Mouse (Mus musculus) spleen, postnatal 14 days (tissue): Measurements from ENCODE around the gene Slc4a1.

Source experiments
- DNase-seq, 2 experiments: peaks; one replicate each; pipeline ENCODE4 v3.0.0; 2021 to 2022; ENCODE audit warnings: low spot score in 2 of 2

Gene Slc4a1

DNA sequence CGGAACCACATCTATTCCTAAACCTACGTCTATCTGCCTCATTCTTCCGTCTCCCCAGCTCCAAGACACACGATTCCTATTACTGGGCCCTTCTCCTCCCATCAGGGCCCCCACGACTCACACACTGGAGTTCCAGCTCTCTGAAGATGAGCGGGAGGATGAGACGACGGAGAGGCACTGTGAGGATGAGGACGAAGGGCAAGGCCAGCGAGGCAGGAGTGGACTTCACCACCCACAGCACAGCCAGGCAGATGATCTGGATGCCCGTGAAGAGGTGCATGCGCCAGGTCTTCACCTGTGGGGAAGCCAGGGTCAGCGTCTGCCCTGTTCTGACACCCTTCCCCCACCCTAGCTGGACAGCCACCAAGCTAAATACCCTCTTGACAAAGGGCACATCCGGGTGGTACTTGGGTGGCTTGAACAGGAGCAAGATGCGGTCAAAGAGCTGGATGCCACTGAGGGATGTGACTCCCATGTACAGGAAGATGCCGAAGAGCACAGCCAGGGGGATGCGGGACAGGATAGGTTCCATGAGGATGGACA lies 15.0 kb downstream of the Slc4a1 start:
- DNase-seq = no peak

DNA sequence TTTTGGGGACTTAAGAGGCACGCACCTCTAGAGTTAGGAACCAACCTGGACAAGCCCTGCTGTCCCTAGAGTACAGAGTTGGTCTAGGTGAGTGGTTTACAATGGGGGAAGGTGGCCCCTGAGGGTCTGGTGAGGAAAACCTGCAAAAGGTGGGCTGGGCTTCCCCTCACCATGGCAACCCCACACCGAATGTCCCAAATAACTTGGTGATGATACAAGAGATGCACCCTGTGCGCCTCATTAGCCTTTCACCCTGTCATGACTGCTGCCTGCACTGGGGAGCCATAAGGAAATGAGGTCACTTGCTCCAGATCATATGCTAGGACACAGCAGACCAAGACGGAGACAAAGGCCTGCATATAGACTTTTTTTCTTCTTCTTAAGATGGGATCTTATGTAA lies 15.6 kb downstream of the Slc4a1 start:
- no peak for DNase-seq

DNA sequence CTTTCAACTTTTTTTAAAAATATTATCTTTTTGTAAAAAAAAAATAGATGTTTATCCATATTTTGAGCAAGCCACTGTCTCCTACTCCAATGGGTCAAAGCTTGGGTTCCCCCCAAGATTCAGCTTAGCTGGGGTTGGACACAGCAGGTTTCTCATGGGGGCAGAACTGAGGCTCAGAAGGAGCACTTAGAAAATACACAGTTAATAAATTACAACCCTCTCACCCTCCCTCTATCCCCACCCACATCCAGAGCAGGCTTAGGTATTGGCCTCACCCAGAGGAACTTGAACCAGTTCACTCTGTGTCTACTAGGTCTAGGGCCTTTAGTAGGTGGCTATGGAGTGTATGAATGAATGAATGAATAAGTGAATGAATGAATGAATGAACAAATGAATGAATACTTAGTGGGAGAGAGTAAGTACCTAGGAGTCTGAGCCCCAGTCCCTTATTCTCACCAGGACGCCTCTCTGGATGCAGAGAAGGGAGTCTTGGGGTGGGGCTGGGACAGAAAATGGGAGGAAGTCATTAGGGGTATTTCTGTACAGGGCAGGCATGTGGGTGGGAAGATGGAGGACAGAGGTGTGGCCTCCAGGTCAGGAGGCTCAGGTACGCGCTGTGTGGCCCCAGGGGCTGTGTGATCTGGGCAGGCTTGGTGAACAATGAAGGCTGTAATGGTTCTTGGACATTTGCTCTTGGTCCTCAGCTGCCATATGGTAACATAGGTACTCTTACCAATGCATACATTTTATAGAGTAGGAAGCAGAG lies 16.6 kb downstream of the Slc4a1 start:
- DNase-seq = no peak

DNA sequence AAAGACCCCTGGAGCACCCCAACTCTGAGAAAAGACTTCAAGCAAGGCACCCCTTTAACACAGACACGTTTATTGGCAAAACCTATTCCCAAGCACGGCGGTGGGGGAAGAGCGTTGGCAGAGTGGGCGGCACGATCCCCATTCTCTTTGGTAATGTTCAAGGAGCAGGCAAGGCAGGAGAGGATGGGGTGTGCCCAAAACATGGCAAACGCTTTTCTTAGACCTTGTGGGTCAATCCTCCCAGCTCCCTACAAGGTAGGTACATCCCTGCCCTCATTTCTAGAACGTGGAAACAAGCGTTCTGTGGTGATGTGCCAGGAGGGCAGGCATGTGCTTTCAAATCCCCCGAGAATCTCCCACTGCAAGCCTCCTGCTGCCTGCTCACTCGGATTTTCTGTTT lies 17.2 kb downstream of the Slc4a1 start:
- no peak for DNase-seq

DNA sequence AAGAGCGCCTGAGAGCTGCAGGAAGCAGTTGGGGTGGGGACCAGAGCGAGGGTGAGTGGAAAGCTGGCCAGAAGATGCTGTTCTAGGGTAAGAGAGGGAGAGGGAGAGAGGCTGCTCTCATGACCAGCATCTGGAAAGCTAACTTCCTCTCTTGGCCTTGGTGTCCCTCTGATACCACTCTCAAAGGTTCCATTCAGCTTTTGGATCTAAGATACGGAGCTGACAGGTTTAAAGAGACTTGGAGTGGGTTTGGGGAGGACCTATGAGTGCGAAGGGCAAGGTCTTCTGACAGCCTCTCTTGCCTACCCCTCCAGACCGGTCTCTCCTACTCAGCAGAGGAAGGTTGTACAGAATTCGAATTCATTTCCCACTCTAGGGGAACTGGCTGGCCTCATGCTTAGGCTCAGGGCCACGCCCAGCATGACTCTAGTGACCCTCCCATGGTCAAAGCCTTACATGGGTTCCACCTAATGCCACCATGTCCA lies 17.9 kb downstream of the Slc4a1 start:
- DNase-seq = no peak

DNA sequence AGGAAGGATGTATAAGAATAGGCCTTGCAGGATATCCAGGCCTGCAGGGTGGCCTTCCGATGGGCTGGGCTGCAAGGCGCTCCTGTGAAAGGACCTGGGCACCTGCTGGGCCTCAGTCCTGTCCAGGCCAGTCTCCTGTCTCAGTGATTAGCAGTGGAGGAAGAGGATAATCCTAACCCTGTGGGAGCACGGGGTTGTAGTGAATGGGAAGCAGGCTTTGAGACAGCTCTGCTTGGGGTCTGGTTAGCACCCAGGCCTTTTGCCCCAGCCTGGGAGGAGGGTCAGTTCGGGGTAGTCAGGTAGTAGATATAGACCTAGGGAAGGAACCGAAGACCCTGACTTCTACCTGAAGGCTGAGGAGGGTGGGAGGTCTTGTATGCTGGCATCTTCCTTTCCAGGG lies 18.3 kb downstream of the Slc4a1 start:
- DNase-seq = no peak

DNA sequence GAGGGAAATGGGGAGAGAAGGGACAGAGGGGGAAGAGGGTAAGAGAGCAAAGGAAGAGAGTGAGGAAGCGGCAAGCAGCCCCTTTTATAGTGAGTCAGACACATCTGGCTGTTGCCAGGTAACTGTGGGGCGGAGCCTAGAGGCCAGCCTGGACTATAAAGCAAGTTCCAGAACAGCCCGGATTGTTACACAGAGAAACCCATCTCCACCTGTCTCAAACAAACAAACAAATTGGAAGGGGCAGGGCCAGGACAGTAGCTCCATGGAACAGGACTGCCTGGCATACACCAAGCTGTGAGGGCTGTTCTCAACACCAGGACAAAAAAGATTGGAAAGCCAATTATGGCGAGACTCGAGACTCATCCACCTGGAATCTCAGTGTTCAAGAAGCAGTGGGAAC lies 19.1 kb downstream of the Slc4a1 start:
- no peak for DNase-seq

DNA sequence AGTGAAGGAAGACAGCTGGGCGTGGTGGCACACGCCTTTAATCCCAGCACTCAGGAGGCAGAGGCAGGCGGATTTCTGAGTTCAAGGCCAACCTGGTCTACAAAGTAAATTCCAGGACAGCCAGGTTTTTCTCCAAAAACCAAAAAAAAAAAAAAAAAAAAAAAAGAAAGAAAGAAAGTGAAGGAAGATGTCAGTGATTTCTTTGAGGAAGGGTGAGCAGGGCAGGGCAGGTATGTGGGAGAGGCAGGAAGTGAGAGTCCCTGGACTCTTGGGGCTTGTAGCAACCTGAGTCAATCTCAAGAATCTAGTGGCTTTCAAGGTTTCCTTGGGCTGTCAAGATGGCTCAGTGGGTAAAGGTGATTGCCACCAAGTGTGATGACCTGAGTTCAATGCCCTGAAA lies 21.5 kb downstream of the Slc4a1 start:
- no peak for DNase-seq

DNA sequence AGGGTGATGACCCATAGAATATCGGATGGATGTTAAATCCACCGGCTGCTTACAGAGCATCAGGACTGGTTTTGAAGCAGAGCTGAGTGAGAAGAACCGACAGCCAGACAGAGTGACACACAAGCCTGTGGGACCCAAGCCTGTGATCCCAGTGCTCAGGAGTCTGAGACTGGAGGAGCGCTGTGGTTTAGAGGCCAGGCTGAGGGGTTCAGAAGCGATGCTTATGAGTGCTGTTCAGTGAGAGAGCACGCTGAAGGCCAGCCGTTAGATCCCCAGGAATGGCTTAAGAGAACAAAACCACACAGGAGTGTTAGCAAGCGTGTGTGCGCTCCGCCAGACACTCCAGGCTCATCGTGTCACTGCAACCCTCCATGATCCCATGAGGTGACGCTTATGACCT lies 23.3 kb downstream of the Slc4a1 start:
- DNase-seq = no peak

DNA sequence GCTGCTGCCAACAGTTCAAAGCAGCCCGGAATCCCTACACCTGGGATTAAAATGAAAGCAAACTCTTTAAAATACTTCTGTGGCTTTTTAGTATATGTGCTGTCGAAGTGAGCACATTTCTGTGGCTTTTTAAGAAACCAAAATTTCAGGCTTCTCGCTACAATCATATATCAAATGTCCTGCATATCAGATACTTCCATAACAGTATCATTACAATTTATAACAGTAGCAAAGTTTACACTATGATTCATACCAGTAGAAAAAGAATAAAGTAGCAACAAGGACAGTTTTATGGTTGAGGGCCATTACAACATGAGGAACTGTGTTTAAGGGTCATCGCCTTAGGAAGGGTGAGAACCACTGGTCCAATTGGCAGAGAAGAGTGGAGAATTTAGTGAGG lies 24.9 kb downstream of the Slc4a1 start:
- DNase-seq = no peak

DNA sequence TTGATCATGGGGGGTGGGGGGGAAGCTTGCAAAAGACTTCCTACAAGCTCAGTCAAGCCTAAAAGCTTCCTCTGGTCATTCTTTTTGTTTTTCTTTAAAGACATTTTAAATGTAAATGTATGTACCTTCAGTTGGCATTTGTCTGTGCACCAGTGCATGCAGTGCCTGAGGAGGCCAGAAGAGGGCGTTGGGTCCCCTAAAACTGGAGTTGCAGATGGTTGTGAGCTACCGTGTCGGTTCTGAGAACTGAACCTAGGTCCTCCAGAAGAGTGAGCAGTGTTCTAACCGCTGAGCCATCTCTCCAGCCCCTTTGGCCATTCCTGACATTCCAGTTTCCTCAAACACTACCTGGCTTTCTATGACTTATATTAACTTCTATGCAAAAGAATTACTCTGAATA lies 26.4 kb downstream of the Slc4a1 start:
- no peak for DNase-seq

DNA sequence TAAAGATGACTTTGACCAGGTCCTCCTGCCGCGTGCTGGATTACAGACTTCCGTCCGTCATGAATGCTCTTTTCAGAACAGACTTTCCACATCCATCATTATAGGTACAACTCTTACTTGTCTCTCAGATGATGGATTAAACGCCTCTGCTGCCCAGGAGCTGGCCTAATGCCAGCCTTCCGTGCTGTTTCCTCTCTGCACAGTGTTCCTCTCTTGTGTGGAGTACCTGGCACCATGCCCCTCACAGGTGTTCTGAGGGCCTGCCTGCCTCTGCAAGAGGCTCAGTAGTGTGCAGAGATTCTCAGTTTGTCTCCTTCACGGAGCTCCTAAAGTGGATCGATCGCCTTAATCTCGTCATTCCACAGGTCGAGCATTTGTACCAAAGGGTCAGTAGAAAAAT lies 26.8 kb downstream of the Slc4a1 start:
- no peak for DNase-seq

DNA sequence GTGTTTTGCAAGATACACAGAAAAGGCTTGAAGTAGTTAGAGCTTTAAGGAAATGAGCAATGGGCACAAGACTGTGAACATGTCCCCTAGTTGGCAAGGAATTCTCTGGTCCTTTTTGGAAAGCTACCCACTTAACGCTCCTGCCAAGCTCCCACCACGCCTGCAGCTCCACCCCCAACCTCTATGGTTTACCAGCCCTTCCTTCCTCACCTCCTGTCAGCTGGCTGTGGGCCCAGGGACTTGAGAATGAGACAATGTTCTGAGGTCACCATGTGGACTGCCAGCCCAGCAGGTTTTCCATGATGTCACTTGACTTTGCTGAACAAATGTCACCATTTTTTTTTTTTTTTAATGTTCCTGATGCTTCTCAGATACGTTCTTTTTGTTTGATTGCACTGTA lies 27.4 kb downstream of the Slc4a1 start:
- no peak for DNase-seq

DNA sequence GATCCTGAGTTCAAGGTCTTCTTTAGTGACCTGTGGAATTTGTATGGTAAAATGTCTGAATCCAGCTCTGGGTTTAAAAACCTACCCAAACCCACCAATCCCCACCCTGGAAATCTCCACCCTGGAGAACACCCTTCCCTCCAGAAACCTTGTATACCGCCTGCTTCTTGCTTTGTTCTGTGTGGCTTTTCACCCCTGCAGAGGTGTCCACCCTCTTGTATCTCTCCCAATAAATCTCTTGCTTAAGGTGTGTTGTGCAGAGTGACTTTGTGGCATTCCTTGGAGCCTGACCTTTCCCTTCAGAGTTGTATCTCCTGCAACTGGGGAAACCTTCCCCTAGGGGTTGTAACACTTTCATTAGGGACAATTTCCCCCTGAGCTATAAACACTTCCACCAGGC lies 28.1 kb downstream of the Slc4a1 start:
- no peak for DNase-seq

DNA sequence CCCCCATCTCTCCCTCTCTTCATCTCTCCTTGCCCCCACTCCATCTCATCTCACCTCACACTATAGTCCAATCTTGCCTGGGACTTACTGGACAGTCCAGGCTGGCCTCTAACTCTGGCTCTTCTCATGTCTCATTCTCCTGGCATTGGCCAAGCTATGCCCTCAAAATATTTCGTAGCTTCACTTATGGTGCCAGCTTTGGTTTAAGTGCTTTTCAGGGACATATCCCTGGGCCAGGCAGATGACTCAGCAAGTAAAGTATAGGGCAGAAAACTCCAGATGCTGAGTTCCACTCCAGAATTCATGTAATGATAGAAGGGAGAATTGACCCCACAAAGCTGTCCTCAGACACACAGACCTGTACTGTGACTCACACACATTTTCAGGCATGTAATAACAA lies 29.8 kb downstream of the Slc4a1 start:
- DNase-seq = no peak

DNA sequence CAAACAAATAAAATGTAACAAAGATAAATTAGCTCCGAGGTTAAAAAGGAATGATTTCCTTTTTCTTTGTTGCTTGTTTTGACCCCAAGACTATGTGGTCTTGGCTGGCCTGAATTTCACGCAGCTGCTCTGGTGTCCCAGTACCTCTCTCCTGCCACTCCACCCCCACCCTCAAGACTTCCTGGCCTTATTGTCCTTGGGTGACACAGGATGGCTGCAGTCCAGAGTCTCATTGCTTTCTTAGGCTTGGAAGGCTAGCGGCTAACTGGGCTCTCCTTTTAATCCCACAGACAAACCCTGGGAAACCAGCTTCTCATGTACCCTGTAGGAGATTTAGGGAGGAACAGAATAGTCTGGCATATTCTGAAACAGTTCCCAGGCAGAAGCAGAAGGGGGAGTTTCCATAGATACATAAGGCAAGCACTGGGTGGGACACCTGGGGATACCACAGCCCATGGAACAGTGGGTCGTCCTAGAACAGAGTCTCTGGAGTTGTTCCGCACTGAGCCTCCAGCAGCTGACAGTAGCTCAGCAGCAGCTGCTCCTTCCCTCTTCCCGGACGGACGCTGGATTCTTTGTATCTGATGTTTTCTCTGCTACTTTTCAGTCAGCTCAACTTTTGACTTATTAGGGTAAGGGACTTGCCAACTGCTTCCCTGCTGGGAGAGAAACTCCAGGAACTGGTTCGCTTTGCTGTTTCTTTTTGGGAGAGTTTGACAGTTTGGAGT lies 30.9 kb downstream of the Slc4a1 start:
- no peak for DNase-seq

DNA sequence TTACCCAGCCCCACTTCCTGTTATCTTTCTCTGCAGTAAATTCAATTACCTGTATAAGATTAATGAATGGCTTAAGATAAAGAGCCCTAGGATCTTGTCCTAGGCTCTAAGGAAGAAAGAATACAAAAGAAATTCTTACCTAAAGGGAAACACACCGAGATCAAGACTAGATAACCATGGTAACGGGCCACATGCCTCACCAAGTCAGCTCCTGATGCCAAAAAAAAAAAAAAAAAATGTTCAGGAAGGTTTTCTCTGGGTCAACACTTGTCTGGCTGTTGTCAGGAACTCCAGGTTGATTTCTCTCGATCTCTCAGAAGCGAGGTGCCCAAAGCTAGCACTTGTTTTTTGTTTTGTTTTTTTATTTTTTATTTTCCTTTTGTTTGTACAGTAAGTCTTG lies 32.0 kb downstream of the Slc4a1 start:
- no peak for DNase-seq

DNA sequence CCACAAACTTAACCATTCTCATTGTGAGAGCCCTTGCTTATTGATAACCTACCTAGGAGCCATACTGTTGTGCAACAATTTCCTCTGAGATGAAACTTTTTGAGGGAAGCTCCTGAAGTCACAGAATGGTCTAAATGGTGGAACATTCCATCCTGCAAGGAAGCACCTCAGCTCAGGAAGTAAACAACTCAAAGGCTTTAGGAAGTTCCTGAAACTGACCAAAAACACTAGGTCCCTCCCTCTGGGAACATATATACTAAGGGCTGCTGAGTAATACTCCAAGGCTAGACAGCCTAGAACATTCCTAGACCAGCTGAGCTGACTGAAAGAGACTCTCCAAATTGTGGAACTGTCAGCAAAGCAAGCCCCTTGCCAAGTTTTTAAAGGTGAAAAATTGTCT lies 32.9 kb downstream of the Slc4a1 start:
- no peak for DNase-seq

DNA sequence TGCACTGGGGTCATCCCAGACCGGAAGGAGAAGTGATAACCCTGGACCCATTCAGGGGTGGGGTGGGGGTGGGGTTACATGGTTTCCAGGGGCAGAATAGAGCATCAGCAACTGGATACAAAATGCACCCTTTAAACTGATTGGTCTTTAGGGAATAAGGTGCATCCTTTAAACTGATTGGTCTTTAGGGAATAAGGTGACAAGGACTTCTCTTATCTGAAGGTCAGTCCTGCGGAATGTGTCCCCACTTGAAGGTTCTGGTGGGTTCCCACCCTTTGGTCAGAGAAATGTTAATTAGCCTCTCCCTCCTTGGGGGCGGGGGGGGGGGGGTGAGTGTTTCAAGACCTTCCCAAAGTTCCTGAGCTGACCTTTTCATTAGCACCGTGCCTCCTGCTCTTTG lies 34.2 kb downstream of the Slc4a1 start:
- no peak for DNase-seq

DNA sequence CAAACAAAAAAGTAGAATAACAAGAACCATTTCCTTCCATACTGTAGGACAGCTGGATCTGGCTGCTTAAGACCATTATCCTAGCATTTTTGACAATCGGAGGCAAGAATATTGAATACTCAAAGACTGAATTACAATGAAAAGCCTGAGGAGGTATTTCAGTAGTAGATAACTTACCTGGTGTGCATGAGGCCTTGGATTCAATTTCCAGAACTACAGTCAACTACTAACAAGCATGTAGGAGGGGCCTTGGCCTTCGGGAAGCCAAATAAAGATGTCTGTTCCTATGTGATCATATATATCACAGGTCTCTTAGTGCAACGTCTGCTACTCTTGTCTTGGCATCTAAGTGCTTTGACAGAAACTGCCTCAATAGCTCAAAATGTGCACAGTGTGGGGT lies 36.0 kb downstream of the Slc4a1 start:
- DNase-seq = no peak

DNA sequence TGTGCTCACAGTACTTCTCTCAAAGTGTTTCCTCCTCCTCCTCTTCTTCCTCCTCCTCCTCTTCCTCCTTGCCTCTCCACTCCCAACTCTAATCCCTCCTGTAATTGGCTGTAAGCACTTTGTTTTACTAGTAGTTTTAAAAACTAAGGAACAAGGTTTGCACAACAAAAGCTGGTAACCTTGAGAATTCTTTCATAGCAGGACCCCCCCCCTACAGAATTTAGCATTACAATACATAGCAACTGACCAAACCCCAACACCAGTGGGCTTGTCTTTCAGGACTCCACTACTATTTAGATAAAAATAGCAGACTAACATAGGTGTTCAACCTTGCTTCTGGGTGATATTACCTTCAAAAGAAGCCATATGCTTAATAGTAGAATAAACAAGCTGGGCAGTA lies 36.5 kb downstream of the Slc4a1 start:
- DNase-seq = no peak

DNA sequence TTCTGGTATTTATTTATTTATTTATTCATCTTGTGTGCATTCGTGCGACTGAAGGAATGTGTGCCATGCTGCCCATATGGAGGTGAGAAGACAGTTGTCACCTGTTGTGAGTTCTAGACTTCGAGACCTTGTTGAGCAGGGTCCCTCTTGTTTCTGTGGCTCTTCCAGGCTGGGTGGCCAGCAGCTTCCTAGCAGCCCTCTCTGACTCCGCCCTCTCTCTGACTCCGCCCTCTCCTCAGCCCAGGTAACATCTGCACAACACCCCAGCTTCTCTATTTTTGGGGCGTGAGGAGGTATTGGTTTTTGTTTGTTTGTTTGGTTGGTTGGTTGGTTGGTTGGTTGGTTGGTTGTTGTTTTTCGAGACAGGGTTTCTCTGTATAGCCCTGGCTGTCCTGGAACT lies 38.2 kb downstream of the Slc4a1 start:
- no peak for DNase-seq

DNA sequence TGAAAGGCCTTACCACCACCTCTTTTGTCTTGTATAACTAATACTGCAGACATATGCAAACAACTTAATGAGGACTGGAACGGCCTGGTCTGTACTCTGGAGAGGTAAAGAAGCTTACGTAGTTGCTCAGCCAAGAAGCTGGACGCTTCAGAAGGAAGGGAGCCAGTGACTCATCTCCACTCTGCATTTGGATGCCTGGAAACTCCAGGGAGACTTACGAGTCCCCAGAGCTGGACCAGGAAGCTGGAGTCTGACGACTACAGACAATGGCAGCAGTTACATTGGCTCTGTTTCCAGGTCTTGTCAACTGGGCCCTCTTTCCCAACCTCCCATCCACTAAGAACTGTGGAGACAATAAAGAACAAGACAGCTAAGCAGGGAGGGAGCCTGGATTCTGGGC lies 38.8 kb downstream of the Slc4a1 start:
- DNase-seq = no peak
